Mouse (Mus musculus) hindbrain, embryonic 14.5 days (tissue): ENCODE data around the gene Morc2b. TPM values are rescaled to one million over a fixed set of nuclear protein-coding genes. Genes with fewer than 3 reads are reported as not detected.

ENCODE experiments used
- polyA plus RNA-seq: library from polyadenylated mRNA; unstranded; fragments of >200 nt; fragmentation: Nextera tagmentation; extraction: Ambion mirVana; gene quantifications from 2 replicates; pipeline ENCODE4 v1.2.1, GENCODE M21; 2014

Morc2b gene
- polyA plus RNA-seq, 1 experiment from 2014 or later, result 0.58 TPM

Other genes with a start within 250 kb of the Morc2b start
- gene Zfp870, start 248.0 kb downstream of the Morc2b start, polyA plus RNA-seq, result 7.9 and 10.1 TPM in 2 replicates
- 0.10 TPM in 1 of 2 replicates, not detected in the other for gene Cyp4f14, start 222.3 kb downstream of the Morc2b start, polyA plus RNA-seq
- 9.4 and 10.1 TPM in 2 replicates for gene Cyp4f13, start 192.3 kb downstream of the Morc2b start, polyA plus RNA-seq
- gene Zfp472, start 173.9 kb downstream of the Morc2b start, polyA plus RNA-seq, result 8.5 and 8.9 TPM in 2 replicates
- 20.2 and 23.5 TPM in 2 replicates for gene Zfp952, start 146.6 kb downstream of the Morc2b start, polyA plus RNA-seq
- gene Zfp763, start 106.3 kb downstream of the Morc2b start, polyA plus RNA-seq, result 29.1 and 31.2 TPM in 2 replicates
- not detected in 2 replicates for gene 4921501E09Rik, start 71.6 kb downstream of the Morc2b start, polyA plus RNA-seq
- gene Zfp563, start 50.4 kb downstream of the Morc2b start, polyA plus RNA-seq, result 20.9 and 25.6 TPM in 2 replicates
- gene Olfr55, start 28.8 kb upstream of the Morc2b start, polyA plus RNA-seq, result 0.07 and 0.12 TPM in 2 replicates
- 0.05 TPM in 1 of 2 replicates, not detected in the other for gene Olfr239, start 51.6 kb upstream of the Morc2b start, polyA plus RNA-seq
- gene Olfr1564, start 82.0 kb upstream of the Morc2b start, polyA plus RNA-seq, result 0.08 TPM in 1 of 2 replicates, not detected in the other
- gene Zfp955a, start 115.5 kb upstream of the Morc2b start, polyA plus RNA-seq, result 28.5 and 30.0 TPM in 2 replicates
- gene Olfr63, start 125.0 kb upstream of the Morc2b start, polyA plus RNA-seq, result not detected in 2 replicates
- 17.1 and 17.7 TPM in 2 replicates for gene Zfp955b, start 149.9 kb upstream of the Morc2b start, polyA plus RNA-seq
- 18.9 and 25.5 TPM in 2 replicates for gene Zfp81, start 219.2 kb upstream of the Morc2b start, polyA plus RNA-seq